Mouse (Mus musculus) heart, postnatal 0 days (tissue): ENCODE results near the gene Olfr1381. TPM values are rescaled to one million over a fixed set of nuclear protein-coding genes. Genes with fewer than 3 reads are reported as not detected.
"Not testable (repeated sequence)": the region's sequence is repeated elsewhere in the genome, so short reads cannot be mapped to it uniquely, and the experiment has no call there.

Experiments used
- ATAC-seq: fragments of 200-750 bp; cut with Nextera tagmentation; 2 replicates; pipeline ENCODE4 v1.8.0; 2017; ENCODE audit warnings: low read depth, moderate number of reproducible peaks, moderate library complexity; ENCODE audit not compliant: insufficient read depth
- DNase-seq: peaks from one replicate; pipeline ENCODE4 v3.0.0-alpha.2; 2016; ENCODE audit warnings: low spot score
- H3K27ac ChIP-seq: fragments of 300-500 bp; sonication (generic); 2 replicates; pipeline ENCODE4 v1.5.1; 2014; ENCODE audit warnings: low read depth, mild to moderate bottlenecking
- H3K27me3 ChIP-seq: fragments of 300-500 bp; sonication (generic); 2 replicates; pipeline ENCODE4 v1.6.1; 2014; ENCODE audit warnings: low read length, mixed read lengths; ENCODE audit not compliant: control insufficient read depth, insufficient read depth
- H3K36me3 ChIP-seq: fragments of 300-500 bp; sonication (generic); replicated peaks from 2 replicates; pipeline ENCODE4 v1.6.1; 2014; ENCODE audit warnings: low read length, mixed read lengths; ENCODE audit not compliant: control insufficient read depth, insufficient read depth
- H3K4me1 ChIP-seq: fragments of 300-500 bp; sonication (generic); 2 replicates; pipeline ENCODE4 v1.6.1; 2014; ENCODE audit warnings: antibody characterized with exemption; ENCODE audit not compliant: control insufficient read depth, insufficient read depth
- H3K4me2 ChIP-seq: fragments of 300-500 bp; sonication (generic); 2 replicates; pipeline ENCODE4 v1.6.1; 2014; ENCODE audit warnings: low read depth, mild to moderate bottlenecking, low read length, moderate library complexity
- H3K4me3 ChIP-seq: fragments of 300-500 bp; sonication (generic); 2 replicates; pipeline ENCODE4 v1.5.1; 2014; ENCODE audit warnings: low read depth, low read length
- H3K9ac ChIP-seq: fragments of 300-500 bp; sonication (generic); replicated peaks from 2 replicates; pipeline ENCODE4 v1.6.1; 2014; ENCODE audit warnings: low read depth, low read length, mixed read lengths
- H3K9me3 ChIP-seq: fragments of 300-500 bp; sonication (generic); replicated peaks from 2 replicates; pipeline ENCODE4 v1.6.1; 2016; ENCODE audit warnings: low read length; ENCODE audit not compliant: control insufficient read depth
- CTCF ChIP-seq: IDR thresholded peaks from 2 replicates; pipeline ENCODE4 v1.5.1; 2016; ENCODE audit warnings: antibody characterized with exemption, control low read depth, low read depth
- EP300 ChIP-seq: IDR thresholded peaks from 2 replicates; pipeline ENCODE4 v1.6.1; 2016; ENCODE audit warnings: antibody characterized with exemption, low read depth
- WGBS: fragments of 180-500 bp; shearing (Covaris S2); extraction: QIAGEN DNeasy Blood & Tissue Kit; methylation state at CpG from one replicate; pipeline ENCODE4 v1.1.7; 2014; 5-methylcytosine and 5-hydroxymethylcytosine counted together
- polyA plus RNA-seq: library from polyadenylated mRNA; unstranded; fragments of >200 nt; fragmentation: Nextera tagmentation; extraction: Ambion mirVana; gene quantifications from 2 replicates; pipeline ENCODE4 v1.2.1, GENCODE M21; 2015
- total RNA-seq: library from RNA; depleted of rRNA; stranded (reverse); fragments of >200 nt; gene quantifications from 2 replicates; pipeline ENCODE4 v1.2.3, GENCODE M21; 2014; ENCODE audit warnings: low replicate concordance; rRNA removed

Gene Olfr1381
- total and polyA plus RNA-seq, 2 experiments from 2014 or later = not detected

- H3K27me3 ChIP-seq, H3K4me2 ChIP-seq, DNase-seq, H3K4me3 ChIP-seq, H3K9ac ChIP-seq, ATAC-seq, H3K9me3 ChIP-seq, H3K27ac ChIP-seq, H3K4me1 ChIP-seq, H3K36me3 ChIP-seq: not testable (repeated sequence)
- 69% methylated on average over 3 of the region's 3 CpGs for WGBS
- peak; percentile 32 for TF ChIP-seq CTCF
These were observed 10.8 kb downstream of the Olfr1381 start for GRCm38 (mm10) chr11:49554033-49554432.

DNA sequence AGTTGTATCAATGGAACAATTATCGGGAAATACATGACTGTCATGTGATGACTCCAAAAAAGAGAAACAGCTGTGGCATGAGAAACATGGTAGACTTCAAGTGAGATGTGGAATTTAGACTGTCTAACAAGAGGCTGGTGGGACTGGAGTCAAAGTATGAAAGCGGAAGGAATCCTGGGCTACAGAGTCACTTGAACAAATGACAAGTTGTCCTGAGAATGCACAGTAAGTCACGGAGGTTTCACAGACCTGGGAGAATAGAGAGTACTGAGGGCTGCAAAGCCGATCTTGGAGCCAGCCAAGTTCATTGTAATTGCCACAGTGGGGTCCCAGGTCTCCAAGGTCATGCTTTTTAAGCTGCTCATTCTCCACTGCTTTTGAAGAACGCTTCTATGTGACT lies 13.3 kb downstream of the Olfr1381 start, which contains the start of gene Olfr1380:
TSS of gene Olfr1380 (plus strand) at position 301 of the 400 bp plus-strand sequence.
- not testable (repeated sequence) for H3K4me1 ChIP-seq, H3K36me3 ChIP-seq, H3K4me3 ChIP-seq, ATAC-seq, H3K4me2 ChIP-seq, H3K27ac ChIP-seq, H3K9ac ChIP-seq, H3K27me3 ChIP-seq, H3K9me3 ChIP-seq, DNase-seq
- 66% methylated on average over 5 of the region's 5 CpGs for WGBS

GRCm38 (mm10) chr11:49575054-49575453 lies 31.8 kb downstream of the Olfr1381 start:
- WGBS = 37% methylated on average over 2 of the region's 2 CpGs
- TF ChIP-seq CTCF = peak; percentile 21; the same call in 1 of the 2 replicates
- not testable (repeated sequence) for H3K4me2 ChIP-seq, H3K9ac ChIP-seq, H3K4me1 ChIP-seq, H3K9me3 ChIP-seq, H3K27me3 ChIP-seq, H3K27ac ChIP-seq, H3K36me3 ChIP-seq, H3K4me3 ChIP-seq, ATAC-seq
- peak; percentile 17 for DNase-seq

DNA sequence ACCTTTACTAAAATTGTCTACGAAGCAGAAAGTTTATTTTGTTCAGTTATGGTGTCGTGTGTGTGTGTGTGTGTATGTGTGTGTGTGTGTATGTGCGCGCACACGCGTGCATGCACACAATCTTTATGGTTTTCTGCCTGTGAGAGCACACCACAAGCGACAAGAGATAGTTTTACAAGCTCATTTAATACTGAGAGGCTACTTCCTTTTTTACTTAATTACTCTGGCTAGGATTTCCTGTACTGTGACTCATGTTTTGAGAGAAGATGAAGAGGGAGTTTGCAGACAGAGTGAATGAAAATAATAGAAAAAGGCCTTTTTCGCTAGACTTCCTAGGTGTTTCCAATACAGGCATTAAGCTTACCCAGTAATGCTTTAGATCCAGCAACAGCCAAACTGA lies 37.2 kb downstream of the Olfr1381 start:
- ATAC-seq, H3K4me1 ChIP-seq, H3K9me3 ChIP-seq, DNase-seq, H3K27ac ChIP-seq, H3K4me3 ChIP-seq, H3K36me3 ChIP-seq, H3K27me3 ChIP-seq, H3K9ac ChIP-seq, H3K4me2 ChIP-seq: not testable (repeated sequence)
- 75% methylated on average over 8 of the region's 8 CpGs for WGBS

DNA sequence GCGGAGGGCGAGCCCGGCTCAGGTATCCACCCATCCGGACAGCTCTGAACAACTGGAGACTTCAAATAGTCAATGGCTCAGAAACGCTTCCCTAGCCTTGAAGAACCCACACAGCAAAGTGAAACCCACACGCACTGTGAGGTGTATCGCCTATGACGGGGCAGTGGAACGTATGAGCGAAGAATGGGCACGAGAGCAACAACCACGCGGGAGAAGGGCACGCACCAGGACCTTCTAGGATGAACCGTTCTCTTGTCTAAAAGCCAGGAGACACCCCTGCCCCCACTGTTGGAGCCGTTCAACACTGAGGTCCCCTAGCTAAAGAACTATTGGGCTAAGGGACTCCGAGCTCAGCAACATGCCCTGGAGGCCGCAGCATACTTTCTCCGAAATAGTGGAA lies 47.0 kb downstream of the Olfr1381 start:
- no peak overlapping the region for H3K4me2 ChIP-seq
- DNase-seq = no peak
- 86% methylated on average over 19 of the region's 19 CpGs for WGBS

DNA sequence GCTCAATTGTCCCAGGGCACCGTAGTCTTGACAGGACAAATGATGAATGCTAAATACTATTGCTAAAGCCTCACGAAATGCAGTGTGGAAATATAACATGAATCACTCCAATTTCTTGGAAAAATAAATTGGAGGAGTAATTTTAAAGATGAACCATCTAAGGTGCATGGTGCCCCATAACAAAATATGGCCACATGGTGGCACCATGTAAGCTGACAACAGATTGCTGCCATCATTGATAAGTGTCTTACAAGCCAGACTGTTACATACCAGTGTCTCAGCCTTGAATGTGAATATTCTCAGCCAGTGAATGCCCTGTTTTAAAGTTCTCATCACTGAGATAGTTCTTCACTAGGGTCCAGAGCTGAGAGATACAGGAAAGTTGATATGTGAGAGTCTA lies 53.9 kb downstream of the Olfr1381 start:
- peak; percentile 43 for TF ChIP-seq CTCF
- 57% methylated on average over 2 of the region's 2 CpGs for WGBS
- not testable (repeated sequence) for H3K4me1 ChIP-seq, H3K4me2 ChIP-seq, H3K36me3 ChIP-seq, H3K27me3 ChIP-seq, DNase-seq, H3K9me3 ChIP-seq, ATAC-seq, H3K4me3 ChIP-seq, H3K27ac ChIP-seq, H3K9ac ChIP-seq

More for the DNA sequence above, 47.0 kb downstream of the Olfr1381 start:
- H3K4me1 ChIP-seq = no peaks in the 10 kb centered on the region
- no peak overlapping the region for H3K27ac ChIP-seq
- no peak overlapping the region for H3K4me3 ChIP-seq
- no peaks in the 10 kb centered on the region for H3K27me3 ChIP-seq
- no peak for ATAC-seq
- H3K9ac ChIP-seq = no peak overlapping the region
- H3K36me3 ChIP-seq = no peaks in the 10 kb centered on the region
- no peaks in the 10 kb centered on the region for H3K9me3 ChIP-seq
- TF ChIP-seq EP300 = no peak
- no peak for TF ChIP-seq CTCF

Other genes starting within 250 kb of the Olfr1381 start
- not detected in 2 replicates for gene Olfr10, start 238.7 kb upstream of the Olfr1381 start, total RNA-seq
- gene Olfr10, start 238.7 kb upstream of the Olfr1381 start, polyA plus RNA-seq = not detected in 2 replicates
- gene Olfr1391, start 220.7 kb upstream of the Olfr1381 start, total RNA-seq = not detected in 2 replicates
- gene Olfr1391, start 220.7 kb upstream of the Olfr1381 start, polyA plus RNA-seq = not detected in 2 replicates
- not detected in 2 replicates for gene Olfr1390, start 208.3 kb upstream of the Olfr1381 start, total RNA-seq
- gene Olfr1390, start 208.3 kb upstream of the Olfr1381 start, polyA plus RNA-seq = not detected in 2 replicates
- gene Olfr1389, start 120.4 kb upstream of the Olfr1381 start, total RNA-seq = not detected in 2 replicates
- not detected in 2 replicates for gene Olfr1389, start 120.4 kb upstream of the Olfr1381 start, polyA plus RNA-seq
- not detected in 2 replicates for gene Olfr1388, start 106.8 kb upstream of the Olfr1381 start, total RNA-seq
- gene Olfr1388, start 106.8 kb upstream of the Olfr1381 start, polyA plus RNA-seq = not detected in 2 replicates
- not detected in 2 replicates for gene Olfr1387, start 88.1 kb upstream of the Olfr1381 start, total RNA-seq
- not detected in 2 replicates for gene Olfr1387, start 88.1 kb upstream of the Olfr1381 start, polyA plus RNA-seq
- gene Olfr1386, start 78.4 kb upstream of the Olfr1381 start, total RNA-seq = not detected in 2 replicates
- not detected in 2 replicates for gene Olfr1386, start 78.4 kb upstream of the Olfr1381 start, polyA plus RNA-seq
- not detected in 2 replicates for gene Olfr1385, start 54.4 kb upstream of the Olfr1381 start, total RNA-seq
- gene Olfr1385, start 54.4 kb upstream of the Olfr1381 start, polyA plus RNA-seq = not detected in 2 replicates
- gene Olfr1384, start 36.7 kb upstream of the Olfr1381 start, total RNA-seq = not detected in 2 replicates
- not detected in 2 replicates for gene Olfr1384, start 36.7 kb upstream of the Olfr1381 start, polyA plus RNA-seq
- gene Olfr1383, start 23.8 kb upstream of the Olfr1381 start, total RNA-seq = not detected in 2 replicates
- not detected in 2 replicates for gene Olfr1383, start 23.8 kb upstream of the Olfr1381 start, polyA plus RNA-seq
- not detected in 2 replicates for gene Olfr1382, start 15.2 kb upstream of the Olfr1381 start, total RNA-seq
- gene Olfr1382, start 15.2 kb upstream of the Olfr1381 start, polyA plus RNA-seq = not detected in 2 replicates
- not detected in 2 replicates for gene Olfr1380, start 13.4 kb downstream of the Olfr1381 start, total RNA-seq
- gene Olfr1380, start 13.4 kb downstream of the Olfr1381 start, polyA plus RNA-seq = not detected in 2 replicates
- 13.6 and 16.5 TPM in 2 replicates for gene Flt4, start 65.8 kb downstream of the Olfr1381 start, total RNA-seq
- gene Flt4, start 65.8 kb downstream of the Olfr1381 start, polyA plus RNA-seq = 3.2 and 3.3 TPM in 2 replicates
- 2.0 and 82.4 TPM in 2 replicates for gene Scgb3a1, start 120.2 kb downstream of the Olfr1381 start, total RNA-seq
- 2.0 and 301 TPM in 2 replicates for gene Scgb3a1, start 120.2 kb downstream of the Olfr1381 start, polyA plus RNA-seq
- 21.4 and 36.6 TPM in 2 replicates for gene Cnot6, start 169.3 kb downstream of the Olfr1381 start, total RNA-seq
- 19.6 and 19.8 TPM in 2 replicates for gene Cnot6, start 169.3 kb downstream of the Olfr1381 start, polyA plus RNA-seq